Mouse (Mus musculus) heart, embryonic 12.5 days (tissue): Measurements from ENCODE around the gene Igfn1. TPM values are rescaled to one million over a fixed set of nuclear protein-coding genes. Genes with fewer than 3 reads are reported as not detected.

Source experiments
- ATAC-seq: fragments of 200-750 bp; cut with Nextera tagmentation; 2 replicates; pipeline ENCODE4 v1.8.0; 2017; ENCODE audit warnings: moderate TSS enrichment, moderate library complexity; ENCODE audit not compliant: insufficient number of reproducible peaks, low FRiP score
- H3K27ac ChIP-seq: fragments of 300-500 bp; sonication (generic); 2 replicates; pipeline ENCODE4 v1.5.1; 2016; ENCODE audit warnings: mild to moderate bottlenecking, moderate library complexity; ENCODE audit not compliant: poor library complexity, severe bottlenecking
- H3K27me3 ChIP-seq: fragments of 300-500 bp; sonication (generic); replicated peaks from 2 replicates; pipeline ENCODE4 v1.6.1; 2016; ENCODE audit warnings: mild to moderate bottlenecking, moderate library complexity
- H3K36me3 ChIP-seq: fragments of 300-500 bp; sonication (generic); 2 replicates; pipeline ENCODE4 v1.6.1; 2016; ENCODE audit warnings: mild to moderate bottlenecking, moderate library complexity
- H3K4me1 ChIP-seq: fragments of 300-500 bp; sonication (generic); replicated peaks from 2 replicates; pipeline ENCODE4 v1.6.1; 2016; ENCODE audit warnings: mild to moderate bottlenecking
- H3K4me2 ChIP-seq: fragments of 300-500 bp; sonication (generic); 2 replicates; pipeline ENCODE4 v1.6.1; 2016; ENCODE audit warnings: mild to moderate bottlenecking, moderate library complexity
- H3K4me3 ChIP-seq: fragments of 300-500 bp; sonication (generic); 2 replicates; pipeline ENCODE4 v1.5.1; 2016; ENCODE audit warnings: mild to moderate bottlenecking
- H3K9ac ChIP-seq: fragments of 300-500 bp; sonication (generic); 2 replicates; pipeline ENCODE4 v1.6.1; 2016; ENCODE audit warnings: mild to moderate bottlenecking, moderate library complexity
- H3K9me3 ChIP-seq: fragments of 300-500 bp; sonication (generic); replicated peaks from 2 replicates; pipeline ENCODE4 v1.6.1; 2016; ENCODE audit warnings: mild to moderate bottlenecking, moderate library complexity
- WGBS: fragments of 180-500 bp; shearing (Covaris S2); methylation state at CpG from one replicate; pipeline ENCODE4 v1.1.7; 2016; 5-methylcytosine and 5-hydroxymethylcytosine counted together
- polyA plus RNA-seq: library from polyadenylated mRNA; unstranded; fragments of >200 nt; fragmentation: Nextera tagmentation; extraction: Ambion mirVana; gene quantifications from 2 replicates; pipeline ENCODE4 v1.2.1, GENCODE M21; 2016

The Igfn1 gene
- polyA plus RNA-seq = 0.06 TPM in 1 of 2 replicates, not detected in the other

GRCm38 (mm10) chr1:136006292-136006748 lies at the start of gene Igfn1:
Gene Igfn1, minus strand, starts transcription at chr1:136006342.
- Histone ChIP-seq H3K27me3 (peaks cover 6% of the 10 kb centered on the region; the same call in 1 of the 2 replicates), H3K4me1 (peaks cover 6% of the 10 kb centered on the region; the same call in 1 of the 2 replicates), H3K9ac (peak within 1 kb of the TSS; percentile 64; the same call in 1 of the 2 replicates), H3K9me3 (no peaks in the 10 kb centered on the region), H3K4me3 (peak within 1 kb of the TSS; percentile 53), H3K27ac (no peak within 1 kb of the TSS), H3K4me2 (peak within 1 kb of the TSS; percentile 96), H3K36me3 (no peaks in the 10 kb centered on the region)
- 87% methylated on average over 3 of the region's 3 CpGs for WGBS
- ATAC-seq = no peak

- ATAC-seq = no peak
- Histone ChIP-seq H3K4me2 (no peak overlapping the region), H3K4me1 (peaks cover 28% of the 10 kb centered on the region), H3K9me3 (no peaks in the 10 kb centered on the region), H3K36me3 (no peaks in the 10 kb centered on the region), H3K9ac (no peak overlapping the region), H3K4me3 (no peak overlapping the region), H3K27me3 (peaks cover 35% of the 10 kb centered on the region), H3K27ac (no peak overlapping the region)
- 72% methylated on average over 3 of the region's 3 CpGs for WGBS
Measured at GRCm38 (mm10) chr1:136055771-136056170, 49.6 kb upstream of the Igfn1 start.

- no peak within 1 kb of the TSS for H3K4me3 ChIP-seq
- H3K4me2 ChIP-seq = no peak within 1 kb of the TSS
- H3K27ac ChIP-seq = no peak within 1 kb of the TSS
- no peaks in the 10 kb centered on the region for H3K9me3 ChIP-seq
- peaks cover 63% of the 10 kb centered on the region for H3K27me3 ChIP-seq
- no peak within 1 kb of the TSS for H3K9ac ChIP-seq
- ATAC-seq = no peak
- peaks cover 31% of the 10 kb centered on the region for H3K4me1 ChIP-seq
- 24% methylated on average over 11 of the region's 11 CpGs for WGBS
- no peaks in the 10 kb centered on the region for H3K36me3 ChIP-seq
Measured at GRCm38 (mm10) chr1:136052547-136052946, 46.4 kb upstream of the Igfn1 start, which contains the start of gene Cacna1s. Gene Cacna1s, plus strand, starts transcription at chr1:136052750.

- Histone ChIP-seq H3K4me3 (peak overlapping the region; percentile 40), H3K9ac (no peak overlapping the region), H3K27ac (no peak overlapping the region), H3K36me3 (no peaks in the 10 kb centered on the region), H3K4me1 (peaks cover 31% of the 10 kb centered on the region), H3K27me3 (peaks cover 63% of the 10 kb centered on the region), H3K4me2 (peak overlapping the region; percentile 69), H3K9me3 (no peaks in the 10 kb centered on the region)
- ATAC-seq = peak; percentile 54
- WGBS = 0% methylated on average over 6 of the region's 6 CpGs
Measured at GRCm38 (mm10) chr1:136051465-136051864, 45.3 kb upstream of the Igfn1 start.

- H3K4me2 ChIP-seq = peak overlapping the region; percentile 69
- 2% methylated on average over 36 of the region's 36 CpGs for WGBS
- peaks cover 63% of the 10 kb centered on the region for H3K27me3 ChIP-seq
- H3K4me3 ChIP-seq = peak overlapping the region; percentile 40
- peak; percentile 9; the same call in 1 of the 2 replicates for ATAC-seq
- peak overlapping the region; percentile 46; the same call in 1 of the 2 replicates for H3K9ac ChIP-seq
- no peaks in the 10 kb centered on the region for H3K36me3 ChIP-seq
- peaks cover 31% of the 10 kb centered on the region for H3K4me1 ChIP-seq
- no peak overlapping the region for H3K27ac ChIP-seq
- H3K9me3 ChIP-seq = no peaks in the 10 kb centered on the region
Measured at GRCm38 (mm10) chr1:136051013-136051315, 44.8 kb upstream of the Igfn1 start.

- ATAC-seq = no peak
- no peaks in the 10 kb centered on the region for H3K36me3 ChIP-seq
- H3K4me1 ChIP-seq = peaks cover 31% of the 10 kb centered on the region
- H3K4me3 ChIP-seq = peak within 1 kb of the TSS; percentile 40
- 19% methylated on average over 29 of the region's 29 CpGs for WGBS
- H3K9me3 ChIP-seq = no peaks in the 10 kb centered on the region
- H3K4me2 ChIP-seq = peak within 1 kb of the TSS; percentile 69
- H3K27ac ChIP-seq = no peak within 1 kb of the TSS
- peaks cover 63% of the 10 kb centered on the region for H3K27me3 ChIP-seq
- peak within 1 kb of the TSS; percentile 46; the same call in 1 of the 2 replicates for H3K9ac ChIP-seq
Measured at GRCm38 (mm10) chr1:136050312-136051012, 44.3 kb upstream of the Igfn1 start, which contains the start of gene Ascl5. Gene Ascl5, plus strand, starts transcription at chr1:136050804.

GRCm38 (mm10) chr1:136047894-136048293 lies 41.8 kb upstream of the Igfn1 start:
- no peak for ATAC-seq
- no peak overlapping the region for H3K4me3 ChIP-seq
- no peak overlapping the region for H3K4me2 ChIP-seq
- H3K27ac ChIP-seq = no peak overlapping the region
- H3K27me3 ChIP-seq = peaks cover 58% of the 10 kb centered on the region
- H3K9me3 ChIP-seq = no peaks in the 10 kb centered on the region
- no peaks in the 10 kb centered on the region for H3K36me3 ChIP-seq
- peaks cover 20% of the 10 kb centered on the region for H3K4me1 ChIP-seq
- 64% methylated on average over 9 of the region's 9 CpGs for WGBS
- no peak overlapping the region for H3K9ac ChIP-seq

GRCm38 (mm10) chr1:136047432-136047831 lies 41.3 kb upstream of the Igfn1 start:
- 5% methylated on average over 2 of the region's 2 CpGs for WGBS
- peaks cover 57% of the 10 kb centered on the region for H3K27me3 ChIP-seq
- H3K4me2 ChIP-seq = no peak overlapping the region
- peaks cover 15% of the 10 kb centered on the region for H3K4me1 ChIP-seq
- H3K9me3 ChIP-seq = no peaks in the 10 kb centered on the region
- no peak overlapping the region for H3K27ac ChIP-seq
- no peak overlapping the region for H3K9ac ChIP-seq
- no peak overlapping the region for H3K4me3 ChIP-seq
- no peak for ATAC-seq
- no peaks in the 10 kb centered on the region for H3K36me3 ChIP-seq

- WGBS = 13% methylated on average over 4 of the region's 4 CpGs
Measured at GRCm38 (mm10) chr1:136045774-136046173, 39.6 kb upstream of the Igfn1 start.

GRCm38 (mm10) chr1:136040874-136041273 lies 34.7 kb upstream of the Igfn1 start:
- 22% methylated on average over 4 of the region's 4 CpGs for WGBS
- Histone ChIP-seq H3K4me3 (no peak overlapping the region), H3K4me1 (peaks cover 21% of the 10 kb centered on the region), H3K9ac (no peak overlapping the region), H3K4me2 (0 out of 2 replicates have a peak overlapping the region, but pooled peaks have one; percentile 23), H3K27me3 (peaks cover 49% of the 10 kb centered on the region), H3K27ac (no peak overlapping the region), H3K36me3 (peaks cover under 1% of the 10 kb centered on the region; the same call in 1 of the 2 replicates), H3K9me3 (no peaks in the 10 kb centered on the region)
- no peak for ATAC-seq

More at GRCm38 (mm10) chr1:136045774-136046173, 39.6 kb upstream of the Igfn1 start:
- Histone ChIP-seq H3K9me3 (no peaks in the 10 kb centered on the region), H3K4me3 (no peak overlapping the region), H3K27me3 (peaks cover 62% of the 10 kb centered on the region), H3K36me3 (no peaks in the 10 kb centered on the region), H3K9ac (no peak overlapping the region), H3K4me1 (peaks cover 17% of the 10 kb centered on the region), H3K4me2 (no peak overlapping the region), H3K27ac (no peak overlapping the region)
- ATAC-seq = no peak

GRCm38 (mm10) chr1:136040452-136040851 lies 34.3 kb upstream of the Igfn1 start:
- WGBS = 14% methylated on average over 11 of the region's 11 CpGs
- Histone ChIP-seq H3K4me3 (no peak overlapping the region), H3K27ac (no peak overlapping the region), H3K9ac (no peak overlapping the region), H3K4me1 (peaks cover 21% of the 10 kb centered on the region), H3K4me2 (0 out of 2 replicates have a peak overlapping the region, but pooled peaks have one; percentile 23), H3K9me3 (no peaks in the 10 kb centered on the region), H3K27me3 (peaks cover 49% of the 10 kb centered on the region), H3K36me3 (peaks cover 5% of the 10 kb centered on the region; the same call in 1 of the 2 replicates)
- no peak for ATAC-seq
